Mouse (Mus musculus) forebrain, postnatal 0 days (tissue): Measurements from ENCODE around the gene Mogs. TPM values are rescaled to one million over a fixed set of nuclear protein-coding genes. Genes with fewer than 3 reads are reported as not detected.

Experiments used
- ATAC-seq: fragments of 200-750 bp; cut with Nextera tagmentation; 2 replicates; pipeline ENCODE4 v1.8.0; 2017; ENCODE audit warnings: mild to moderate bottlenecking, moderate library complexity
- DNase-seq: peaks from one replicate; pipeline ENCODE4 v3.0.0-alpha.2; 2015
- H3K27ac ChIP-seq: fragments of 300-500 bp; sonication (generic); 2 replicates; pipeline ENCODE4 v1.5.1; 2014; ENCODE audit warnings: low read depth, mild to moderate bottlenecking, antibody characterized with exemption, low read length, moderate library complexity, mixed read lengths
- H3K27me3 ChIP-seq: fragments of 300-500 bp; sonication (generic); 2 replicates; pipeline ENCODE4 v1.6.1; 2014; ENCODE audit warnings: mild to moderate bottlenecking, low read length, mixed read lengths; ENCODE audit not compliant: insufficient read depth
- H3K36me3 ChIP-seq: fragments of 300-500 bp; sonication (generic); 2 replicates; pipeline ENCODE4 v1.6.1; 2014; ENCODE audit warnings: mild to moderate bottlenecking, moderate library complexity; ENCODE audit not compliant: insufficient read depth
- H3K4me1 ChIP-seq: fragments of 300-500 bp; sonication (generic); 2 replicates; pipeline ENCODE4 v1.6.1; 2014; ENCODE audit warnings: antibody characterized with exemption; ENCODE audit not compliant: insufficient read depth
- H3K4me2 ChIP-seq: fragments of 300-500 bp; sonication (generic); 2 replicates; pipeline ENCODE4 v1.6.1; 2014; ENCODE audit warnings: low read depth, mild to moderate bottlenecking, moderate library complexity
- H3K4me3 ChIP-seq: fragments of 300-500 bp; sonication (generic); 2 replicates; pipeline ENCODE4 v1.5.1; 2014; ENCODE audit warnings: low read depth, low read length, mixed read lengths
- H3K9ac ChIP-seq: fragments of 300-500 bp; sonication (generic); 2 replicates; pipeline ENCODE4 v1.6.1; 2014; ENCODE audit warnings: mild to moderate bottlenecking
- H3K9me3 ChIP-seq: fragments of 300-500 bp; sonication (generic); 2 replicates; pipeline ENCODE4 v1.6.1; 2016; ENCODE audit warnings: low read length
- CTCF ChIP-seq: sonication (generic); IDR thresholded peaks from 2 replicates; pipeline ENCODE4 v1.5.1; 2016; ENCODE audit warnings: antibody characterized with exemption, control low read depth, low read depth
- WGBS: fragments of 180-500 bp; shearing (Covaris S2); extraction: QIAGEN DNeasy Blood & Tissue Kit; methylation state at CpG from one replicate; pipeline ENCODE4 v1.1.7; 2014; 5-methylcytosine and 5-hydroxymethylcytosine counted together
- polyA plus RNA-seq: library from polyadenylated mRNA; unstranded; fragments of >200 nt; fragmentation: Nextera tagmentation; extraction: Ambion mirVana; gene quantifications from 2 replicates; pipeline ENCODE4 v1.2.1, GENCODE M21; 2015
- total RNA-seq: library from RNA; depleted of rRNA; stranded (reverse); fragments of >200 nt; gene quantifications from 2 replicates; pipeline ENCODE4 v1.2.3, GENCODE M21; 2014

Mogs gene
- total and polyA plus RNA-seq, 2 experiments from 2014 or later, result 17.4 to 43.5 TPM

GRCm38 (mm10) chr6:83070311-83071219 is 44.7 kb upstream of the Mogs start:
- H3K36me3 ChIP-seq, result no peaks in the 10 kb centered on the region
- ATAC-seq (no peak), DNase-seq (peak; percentile 84)
- H3K27ac ChIP-seq, result no peak overlapping the region
- no peak overlapping the region for H3K9ac ChIP-seq
- TF ChIP-seq CTCF, result no peak
- H3K27me3 ChIP-seq, result peaks cover 66% of the 10 kb centered on the region
- 1% methylated on average over 58 of the region's 58 CpGs for WGBS
- H3K9me3 ChIP-seq, result no peaks in the 10 kb centered on the region
- no peaks in the 10 kb centered on the region for H3K4me1 ChIP-seq
- no peak overlapping the region for H3K4me3 ChIP-seq
- no peak overlapping the region for H3K4me2 ChIP-seq

GRCm38 (mm10) chr6:83071220-83071619 is 44.1 kb upstream of the Mogs start:
- ATAC-seq, result peak; percentile 25; the same call in 1 of the 2 replicates

DNA sequence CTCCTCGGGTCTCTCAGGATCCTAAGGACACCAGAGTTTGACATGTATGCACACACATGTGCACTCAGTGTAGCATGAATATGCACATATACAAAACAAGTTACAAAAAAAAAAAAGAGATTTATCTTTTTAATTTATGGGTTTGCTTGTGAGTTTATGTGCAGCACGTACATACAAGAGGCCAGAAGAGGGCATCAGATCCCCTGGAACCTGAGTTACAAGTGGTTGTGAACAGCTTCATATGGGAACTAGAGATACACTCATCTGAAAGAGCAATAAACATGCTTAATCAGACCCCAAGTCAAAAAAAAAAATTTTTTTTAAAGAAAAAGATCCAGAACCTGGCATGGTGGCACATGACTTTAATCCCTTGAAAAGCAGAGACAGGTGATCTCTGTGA is 40.3 kb upstream of the Mogs start:
- no peak overlapping the region for H3K9ac ChIP-seq

More at GRCm38 (mm10) chr6:83071220-83071619, 44.1 kb upstream of the Mogs start:
- Histone ChIP-seq H3K36me3 (no peaks in the 10 kb centered on the region), H3K27me3 (peaks cover 65% of the 10 kb centered on the region), H3K4me3 (no peak overlapping the region), H3K9me3 (no peaks in the 10 kb centered on the region), H3K9ac (no peak overlapping the region), H3K27ac (no peak overlapping the region), H3K4me1 (no peaks in the 10 kb centered on the region), H3K4me2 (no peak overlapping the region)
- DNase-seq, result no peak
- TF ChIP-seq CTCF, result no peak
- WGBS, result 3% methylated on average over 23 of the region's 24 CpGs

GRCm38 (mm10) chr6:83077630-83078323 is 37.5 kb upstream of the Mogs start, which contains the start of gene Pcgf1:
Gene Pcgf1, plus strand, starts transcription at chr6:83077869.
- DNase-seq, result no peak
- peaks cover 14% of the 10 kb centered on the region; the same call in 1 of the 2 replicates for H3K36me3 ChIP-seq
- peak within 1 kb of the TSS; percentile 93 for H3K27ac ChIP-seq
- peaks cover 30% of the 10 kb centered on the region for H3K27me3 ChIP-seq
- WGBS, result 1% methylated on average over 53 of the region's 54 CpGs
- no peak for TF ChIP-seq CTCF
- H3K9me3 ChIP-seq, result no peaks in the 10 kb centered on the region
- H3K9ac ChIP-seq, result peak within 1 kb of the TSS; percentile 79
- ATAC-seq, result peak; percentile 36
- H3K4me1 ChIP-seq, result no peaks in the 10 kb centered on the region
- peak within 1 kb of the TSS; percentile 74 for H3K4me3 ChIP-seq
- H3K4me2 ChIP-seq, result peak within 1 kb of the TSS; percentile 97

More for the DNA sequence above, 40.3 kb upstream of the Mogs start:
- WGBS, result 17% methylated on average over 2 of the region's 2 CpGs
- no peak overlapping the region for H3K4me3 ChIP-seq
- ATAC-seq, result no peak
- H3K27me3 ChIP-seq, result peaks cover 48% of the 10 kb centered on the region
- no peaks in the 10 kb centered on the region for H3K36me3 ChIP-seq
- no peaks in the 10 kb centered on the region for H3K4me1 ChIP-seq
- peak; percentile 24; the same call in 1 of the 2 replicates for TF ChIP-seq CTCF
- no peak for DNase-seq
- no peak overlapping the region for H3K27ac ChIP-seq
- H3K9me3 ChIP-seq, result no peaks in the 10 kb centered on the region
- H3K4me2 ChIP-seq, result no peak overlapping the region

- H3K27me3 ChIP-seq, result peaks cover 28% of the 10 kb centered on the region
- peaks cover 14% of the 10 kb centered on the region; the same call in 1 of the 2 replicates for H3K36me3 ChIP-seq
- peak; percentile 96 for ATAC-seq
- no peaks in the 10 kb centered on the region for H3K4me1 ChIP-seq
- H3K9me3 ChIP-seq, result no peaks in the 10 kb centered on the region
- H3K9ac ChIP-seq, result peak overlapping the region; percentile 79
- H3K4me3 ChIP-seq, result peak overlapping the region; percentile 74
- 0% methylated on average over 42 of the region's 46 CpGs for WGBS
- H3K27ac ChIP-seq, result peak overlapping the region; percentile 93
- H3K4me2 ChIP-seq, result peak overlapping the region; percentile 97
- DNase-seq, result peak; percentile 100
- TF ChIP-seq CTCF, result peak; percentile 66
These were observed 36.9 kb upstream of the Mogs start for GRCm38 (mm10) chr6:83078324-83078858.

DNA sequence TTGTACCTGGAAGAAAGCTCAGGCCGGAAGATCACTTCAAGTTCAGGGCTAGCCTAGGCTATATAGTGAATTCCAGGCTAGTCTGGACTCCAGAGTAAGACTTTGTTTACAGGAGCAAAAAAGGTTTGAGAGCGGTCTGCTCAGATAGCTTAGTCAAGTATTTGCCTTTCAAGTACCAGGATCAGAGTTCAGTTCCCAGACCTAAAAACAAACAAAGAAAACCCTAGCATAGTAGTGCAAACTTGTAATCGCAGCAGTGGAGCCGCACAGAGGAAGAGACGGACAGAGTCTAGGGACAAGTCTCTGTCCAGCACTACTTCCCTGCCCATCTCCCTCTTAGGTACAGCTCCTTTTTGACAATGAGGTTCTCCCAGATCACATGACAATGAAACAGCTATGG is 35.1 kb upstream of the Mogs start:
- Histone ChIP-seq H3K9ac (no peak overlapping the region), H3K4me2 (no peak overlapping the region), H3K36me3 (peaks cover 14% of the 10 kb centered on the region; the same call in 1 of the 2 replicates), H3K4me1 (no peaks in the 10 kb centered on the region), H3K27me3 (peaks cover 30% of the 10 kb centered on the region), H3K27ac (no peak overlapping the region), H3K4me3 (no peak overlapping the region), H3K9me3 (no peaks in the 10 kb centered on the region)
- TF ChIP-seq CTCF, result no peak
- no peak for ATAC-seq
- 98% methylated on average over 5 of the region's 5 CpGs for WGBS
- DNase-seq, result no peak
